Comparison of ENCODE assay signal across 24 mouse cellular contexts in the genomic region with DNA sequence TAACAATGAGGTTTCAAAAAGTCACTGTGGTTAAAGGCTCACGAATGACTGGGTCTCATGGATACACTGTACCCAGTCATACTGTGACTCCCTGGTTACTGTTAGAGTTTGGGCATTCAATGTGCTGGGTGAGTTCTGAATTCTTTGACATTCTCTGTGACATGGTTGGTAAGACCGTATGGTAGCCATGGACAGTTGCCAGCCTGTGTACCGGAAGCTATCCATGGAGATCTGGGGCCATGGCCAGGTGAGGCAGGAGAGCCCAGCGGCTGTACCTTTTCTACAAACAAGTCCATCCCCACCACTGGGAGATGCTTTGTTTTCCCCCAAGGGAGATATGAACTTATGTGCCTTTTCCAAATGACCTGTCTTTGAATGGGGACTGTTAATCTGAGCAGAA.
"Had no signal": no experiment of that assay in that cellular context is flagged by ENCODE, and none has a peak within 500 bp of the region (broad histone marks: within the 10 kb centered on the region; RNA-seq: fewer than 3 reads in every experiment).

No protein-coding gene starts in this region.

- H3K27ac ChIP-seq: left cerebral cortex, adult 2 months; limb, embryonic 12.5 days; limb, embryonic 15.5 days; liver, embryonic 14.5 days; neural tube, embryonic 12.5 days; neural tube, embryonic 15.5 days; stomach, postnatal 0 days had no signal

- H3K4me1 ChIP-seq: limb, embryonic 12.5 days; limb, embryonic 15.5 days; neural tube, embryonic 12.5 days; neural tube, embryonic 15.5 days had no signal

- ATAC-seq: liver, postnatal 0 days; lung, postnatal 0 days had no signal

- H3K4me2 ChIP-seq: limb, embryonic 12.5 days; limb, embryonic 15.5 days; liver, embryonic 11.5 days; lung, embryonic 14.5 days; midbrain, embryonic 11.5 days; neural tube, embryonic 12.5 days; neural tube, embryonic 15.5 days had no signal

- H3K4me3 ChIP-seq: left cerebral cortex, adult 2 months; limb, embryonic 12.5 days; limb, embryonic 15.5 days; neural tube, embryonic 12.5 days; neural tube, embryonic 15.5 days had no signal

- H3K9ac ChIP-seq: limb, embryonic 12.5 days; limb, embryonic 15.5 days; liver, embryonic 14.5 days; liver, postnatal 0 days; lung, embryonic 14.5 days; neural tube, embryonic 12.5 days; neural tube, embryonic 15.5 days had no signal

- H3K36me3 ChIP-seq: limb, embryonic 12.5 days; limb, embryonic 15.5 days; neural tube, embryonic 12.5 days; neural tube, embryonic 15.5 days had no signal

- DNase-seq: kidney, postnatal 10 days; kidney, postnatal 36 days; layer of hippocampus, postnatal 36 days; left cerebral cortex, postnatal 4 days; liver, postnatal 0 days; lung, embryonic 14.5 days; lung, postnatal 36 days; midbrain, embryonic 14.5 days; right cerebral cortex, adult 18-20 months; right cerebral cortex, postnatal 14 days; right cerebral cortex, postnatal 4 days; thymus, adult 2 months; thymus, postnatal 14 days; thymus, postnatal 4 days had no signal

- H3K27me3 ChIP-seq: limb, embryonic 15.5 days; neural tube, embryonic 12.5 days; neural tube, embryonic 15.5 days had no signal

- H3K9me3 ChIP-seq: limb, embryonic 12.5 days; limb, embryonic 15.5 days; neural tube, embryonic 12.5 days; neural tube, embryonic 15.5 days had no signal
